Mouse (Mus musculus) layer of hippocampus, adult 9-11 months (tissue): ENCODE measurements at regions not wholly inside any gene's neighbourhood (a gene's known extent, or its start where the extent isn't known, plus 50 kb on each side); places are given as distances from the start of the nearest gene placed in this dataset.
"Not testable (repeated sequence)": the region's sequence is repeated elsewhere in the genome, so short reads cannot be mapped to it uniquely, and the experiment has no call there.

Experiments used
- DNase-seq: peaks from one replicate; pipeline ENCODE4 v3.0.0; 2022

- DNase-seq, result no peak
These were observed 53.3 kb upstream of the Creb5 start for GRCm38 (mm10) chr6:53233777-53234176.

GRCm38 (mm10) chr6:53232616-53233015 lies 54.5 kb upstream of the Creb5 start:
- DNase-seq, result no peak

- DNase-seq, result no peak
These were observed 57.7 kb upstream of the Creb5 start for GRCm38 (mm10) chr6:53229350-53229749.

GRCm38 (mm10) chr6:53222104-53222503 lies 65.0 kb upstream of the Creb5 start:
- no peak for DNase-seq

GRCm38 (mm10) chr6:53221668-53222005 lies 65.4 kb upstream of the Creb5 start:
- no peak for DNase-seq

GRCm38 (mm10) chr6:53220784-53221667 lies 66.0 kb upstream of the Creb5 start:
- DNase-seq, result no peak

- DNase-seq, result no peak
These were observed 68.2 kb upstream of the Creb5 start for GRCm38 (mm10) chr6:53218871-53219286.

- DNase-seq, result no peak
These were observed 69.6 kb upstream of the Creb5 start for GRCm38 (mm10) chr6:53217234-53218015.

GRCm38 (mm10) chr6:53216715-53217114 lies 70.4 kb upstream of the Creb5 start:
- no peak for DNase-seq

- no peak for DNase-seq
These were observed 75.7 kb upstream of the Creb5 start for GRCm38 (mm10) chr6:53211420-53211819.

GRCm38 (mm10) chr6:53209398-53209797 lies 77.7 kb upstream of the Creb5 start:
- no peak for DNase-seq

GRCm38 (mm10) chr6:53208474-53208873 lies 78.6 kb upstream of the Creb5 start:
- no peak for DNase-seq

GRCm38 (mm10) chr6:53207781-53208180 lies 79.3 kb upstream of the Creb5 start:
- no peak for DNase-seq

GRCm38 (mm10) chr6:53207361-53207760 lies 79.7 kb upstream of the Creb5 start:
- DNase-seq, result no peak

GRCm38 (mm10) chr6:53201281-53201956 lies 85.7 kb upstream of the Creb5 start:
- DNase-seq, result peak; percentile 25

- DNase-seq, result peak; percentile 20
These were observed 87.6 kb upstream of the Creb5 start for GRCm38 (mm10) chr6:53199474-53199873.

- DNase-seq, result not testable (repeated sequence)
These were observed 104.9 kb upstream of the Creb5 start for GRCm38 (mm10) chr6:53182131-53182530.

- no peak for DNase-seq
These were observed 96.0 kb upstream of the Jazf1 start for GRCm38 (mm10) chr6:53164423-53164841.

GRCm38 (mm10) chr6:53163091-53163490 lies 94.7 kb upstream of the Jazf1 start:
- no peak for DNase-seq

- no peak for DNase-seq
These were observed 93.2 kb upstream of the Jazf1 start for GRCm38 (mm10) chr6:53161627-53162026.

- no peak for DNase-seq
These were observed 86.2 kb upstream of the Jazf1 start for GRCm38 (mm10) chr6:53154621-53155020.

GRCm38 (mm10) chr6:53147478-53147877 lies 79.0 kb upstream of the Jazf1 start:
- DNase-seq, result no peak

GRCm38 (mm10) chr6:53143846-53144584 lies 75.6 kb upstream of the Jazf1 start:
- peak; percentile 15 for DNase-seq
